Mouse (Mus musculus): ENCODE measurements around the gene Cyp27a1. TPM values are rescaled to one million over a fixed set of nuclear protein-coding genes. Genes with fewer than 3 reads are reported as not detected.

Gene Cyp27a1
- polyA plus RNA-seq (2015; fragmentation: Nextera tagmentation; extraction: Ambion mirVana) = 10.4 and 11.3 TPM in 2 replicates

DNA sequence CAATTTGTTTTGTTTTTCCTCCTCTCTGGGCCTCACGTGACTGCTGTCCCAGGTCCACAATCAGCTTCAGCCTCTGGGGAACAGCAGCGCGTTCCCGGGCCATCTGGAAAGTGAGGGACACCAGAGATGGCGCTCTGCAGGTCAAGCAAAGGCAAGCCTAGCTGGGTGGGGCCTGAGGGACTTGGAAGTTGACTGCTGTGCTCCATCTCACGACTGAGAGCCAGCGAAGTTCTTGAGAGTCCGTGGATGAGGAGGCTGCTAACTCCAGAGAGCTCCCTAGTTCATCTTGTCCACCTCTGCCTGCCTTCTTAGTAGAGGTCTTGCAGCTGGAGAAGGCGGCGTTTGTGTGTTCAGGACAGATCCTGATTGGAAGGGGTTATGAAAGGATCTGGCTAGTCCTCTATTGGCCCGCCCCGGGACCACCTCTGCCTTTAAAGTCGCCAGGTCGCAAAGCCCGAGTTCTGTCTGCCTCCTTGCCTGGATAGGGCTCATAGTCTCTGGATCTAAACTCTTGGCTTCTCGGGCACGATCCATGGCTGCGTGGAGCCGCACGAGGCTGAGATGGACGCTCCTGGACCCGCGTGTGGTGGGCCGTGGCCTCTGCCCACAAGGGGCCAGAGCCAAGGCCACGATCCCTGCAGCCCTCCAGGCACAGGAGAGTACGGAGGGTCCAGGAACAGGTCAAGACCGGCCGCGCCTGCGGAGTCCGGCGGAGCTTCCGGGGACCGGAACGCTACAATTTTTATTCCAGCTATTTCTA, at the start of gene Cyp27a1:
Cyp27a1 (plus strand) TSS at position 476 of the 760 bp plus-strand sequence.
- H3K4me3 ChIP-seq (replicated peaks; ENCODE audit: low read length) = peak within 1 kb of the TSS; percentile 56
- no peaks in the 10 kb centered on the region for H3K9me3 ChIP-seq (replicated peaks; ENCODE audit: control insufficient read depth, low read length)
- H3K9ac ChIP-seq (ENCODE audit: low read length) = peak within 1 kb of the TSS; percentile 81
- H3K4me1 ChIP-seq (ENCODE audit: control insufficient read depth, insufficient read depth, low read length) = 0 out of 2 replicates have a peak, but pooled peaks cover 2% of the 10 kb centered on the region
- 4% methylated on average over 35 of the region's 35 CpGs for WGBS
- 0 out of 2 replicates have a peak within 1 kb of the TSS, but pooled peaks have one; percentile 23 for H3K27ac ChIP-seq (ENCODE audit: low read length)
- H3K27me3 ChIP-seq (ENCODE audit: control insufficient read depth, insufficient read depth, low read length) = no peaks in the 10 kb centered on the region
- ATAC-seq (ENCODE audit: insufficient read depth, low FRiP score) = peak; percentile 80; the same call in 1 of the 2 replicates
- peak within 1 kb of the TSS; percentile 91 for H3K4me2 ChIP-seq (ENCODE audit: low read depth, low read length)
- no peaks in the 10 kb centered on the region for H3K36me3 ChIP-seq (ENCODE audit: control insufficient read depth, insufficient read depth, low read length)

DNA sequence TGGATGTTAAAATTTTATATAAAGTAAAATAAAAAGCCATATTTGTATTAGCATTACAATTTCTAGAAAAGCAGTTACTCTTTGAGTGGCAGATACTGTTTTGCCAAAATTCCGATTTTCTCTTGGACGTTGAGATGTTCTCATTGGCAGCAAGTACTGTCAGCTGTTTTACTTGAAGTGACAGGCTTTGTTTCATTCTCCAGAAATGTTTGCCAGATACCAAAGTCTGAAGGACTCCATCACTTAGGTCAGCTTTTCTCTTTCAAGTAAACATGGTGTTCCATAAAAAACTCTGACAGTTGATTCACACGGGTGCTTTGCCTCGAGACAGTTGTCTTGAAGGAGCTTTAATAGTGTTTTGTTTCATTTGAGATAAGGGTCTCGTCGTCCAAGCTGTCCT, 48.2 kb upstream of the Cyp27a1 start:
- no peak overlapping the region for H3K27ac ChIP-seq (ENCODE audit: low read length)
- H3K4me1 ChIP-seq (ENCODE audit: control insufficient read depth, insufficient read depth, low read length) = 0 out of 2 replicates have a peak, but pooled peaks cover 2% of the 10 kb centered on the region
- H3K36me3 ChIP-seq (ENCODE audit: control insufficient read depth, insufficient read depth, low read length) = no peaks in the 10 kb centered on the region
- no peaks in the 10 kb centered on the region for H3K27me3 ChIP-seq (ENCODE audit: control insufficient read depth, insufficient read depth, low read length)
- H3K9me3 ChIP-seq (replicated peaks; ENCODE audit: control insufficient read depth, low read length) = no peaks in the 10 kb centered on the region
- H3K4me3 ChIP-seq (replicated peaks; ENCODE audit: low read length) = no peak overlapping the region
- H3K4me2 ChIP-seq (ENCODE audit: low read depth, low read length) = no peak overlapping the region
- H3K9ac ChIP-seq (ENCODE audit: low read length) = no peak overlapping the region
- ATAC-seq (ENCODE audit: insufficient read depth, low FRiP score) = no peak
- 46% methylated on average over 6 of the region's 6 CpGs for whole genome bisulfite sequencing

DNA sequence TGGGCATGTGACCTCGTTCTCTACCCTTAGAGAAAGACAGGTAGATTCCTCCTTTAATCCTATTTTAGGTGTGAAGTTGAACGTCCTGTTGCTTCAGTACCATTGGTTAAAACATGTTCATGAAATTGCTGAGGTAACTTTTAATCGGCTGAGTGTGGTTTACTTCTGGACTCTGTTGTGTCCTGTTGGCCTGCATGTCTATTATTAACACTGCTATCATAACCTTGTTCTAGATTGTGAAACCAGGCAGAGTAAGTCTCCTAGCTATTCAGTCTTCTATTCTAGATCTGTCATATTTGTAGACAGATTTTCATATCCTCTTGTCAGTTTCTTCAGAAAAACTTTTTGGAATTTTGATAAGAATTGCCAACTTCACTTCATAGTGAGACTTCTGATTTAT, 45.0 kb upstream of the Cyp27a1 start:
- no peaks in the 10 kb centered on the region for H3K27me3 ChIP-seq (ENCODE audit: control insufficient read depth, insufficient read depth, low read length)
- 0 out of 2 replicates have a peak, but pooled peaks cover 2% of the 10 kb centered on the region for H3K4me1 ChIP-seq (ENCODE audit: control insufficient read depth, insufficient read depth, low read length)
- H3K9ac ChIP-seq (ENCODE audit: low read length) = no peak overlapping the region
- WGBS = 85% methylated on average over 3 of the region's 3 CpGs
- no peak for ATAC-seq (ENCODE audit: insufficient read depth, low FRiP score)
- no peak overlapping the region for H3K27ac ChIP-seq (ENCODE audit: low read length)
- no peaks in the 10 kb centered on the region for H3K9me3 ChIP-seq (replicated peaks; ENCODE audit: control insufficient read depth, low read length)
- H3K4me2 ChIP-seq (ENCODE audit: low read depth, low read length) = no peak overlapping the region
- H3K36me3 ChIP-seq (ENCODE audit: control insufficient read depth, insufficient read depth, low read length) = 0 out of 2 replicates have a peak, but pooled peaks cover 10% of the 10 kb centered on the region
- no peak overlapping the region for H3K4me3 ChIP-seq (replicated peaks; ENCODE audit: low read length)

DNA sequence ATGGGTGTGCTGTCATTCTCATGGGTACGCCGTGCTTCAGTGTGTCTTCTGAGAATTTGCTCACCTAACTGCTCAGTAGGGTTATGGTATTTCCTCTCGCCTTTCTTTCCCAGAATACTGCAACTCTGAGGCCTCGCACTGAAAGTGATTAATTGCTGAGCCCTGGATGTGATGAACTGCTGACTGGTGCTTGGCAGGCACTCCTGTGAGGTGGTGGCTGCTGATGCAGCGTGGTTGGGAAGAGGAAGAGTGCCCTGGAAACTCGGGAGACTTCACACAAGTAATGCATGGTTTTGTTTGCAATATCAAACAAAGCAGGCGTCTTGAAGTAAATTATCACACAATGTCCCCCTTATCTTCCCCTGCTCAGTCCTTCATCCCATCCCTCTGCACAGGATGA, 40.6 kb upstream of the Cyp27a1 start:
- WGBS = 70% methylated on average over 7 of the region's 7 CpGs
- H3K9ac ChIP-seq (ENCODE audit: low read length) = no peak overlapping the region
- ATAC-seq (ENCODE audit: insufficient read depth, low FRiP score) = no peak
- 0 out of 2 replicates have a peak, but pooled peaks cover 13% of the 10 kb centered on the region for H3K36me3 ChIP-seq (ENCODE audit: control insufficient read depth, insufficient read depth, low read length)
- no peaks in the 10 kb centered on the region for H3K9me3 ChIP-seq (replicated peaks; ENCODE audit: control insufficient read depth, low read length)
- H3K27ac ChIP-seq (ENCODE audit: low read length) = no peak overlapping the region
- no peak overlapping the region for H3K4me2 ChIP-seq (ENCODE audit: low read depth, low read length)
- H3K4me1 ChIP-seq (ENCODE audit: control insufficient read depth, insufficient read depth, low read length) = no peaks in the 10 kb centered on the region
- H3K27me3 ChIP-seq (ENCODE audit: control insufficient read depth, insufficient read depth, low read length) = no peaks in the 10 kb centered on the region
- no peak overlapping the region for H3K4me3 ChIP-seq (replicated peaks; ENCODE audit: low read length)

DNA sequence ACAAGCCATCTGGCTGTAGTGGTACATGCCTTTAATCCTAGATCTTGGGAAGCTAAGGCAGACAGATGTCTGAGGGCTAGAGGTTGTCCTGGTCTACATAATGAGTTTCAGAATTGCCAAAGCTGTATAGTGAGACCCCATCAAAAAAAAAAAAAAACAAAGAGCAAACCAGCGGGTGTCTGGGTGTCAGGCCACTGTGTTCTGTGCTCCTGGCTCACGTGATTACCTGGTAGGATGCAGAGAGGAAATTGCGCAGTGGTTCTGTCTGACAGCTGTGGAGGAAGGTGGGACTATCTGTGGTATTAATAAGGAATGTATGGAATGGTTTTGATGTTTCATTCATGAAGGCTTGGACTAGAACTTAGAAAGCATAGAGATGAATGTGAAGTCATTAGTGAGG, 36.5 kb upstream of the Cyp27a1 start:
- no peak overlapping the region for H3K27ac ChIP-seq (ENCODE audit: low read length)
- ATAC-seq (ENCODE audit: insufficient read depth, low FRiP score) = no peak
- no peak overlapping the region for H3K9ac ChIP-seq (ENCODE audit: low read length)
- no peak overlapping the region for H3K4me3 ChIP-seq (replicated peaks; ENCODE audit: low read length)
- no peaks in the 10 kb centered on the region for H3K9me3 ChIP-seq (replicated peaks; ENCODE audit: control insufficient read depth, low read length)
- no peaks in the 10 kb centered on the region for H3K27me3 ChIP-seq (ENCODE audit: control insufficient read depth, insufficient read depth, low read length)
- peaks cover 29% of the 10 kb centered on the region for H3K36me3 ChIP-seq (ENCODE audit: control insufficient read depth, insufficient read depth, low read length)
- no peak overlapping the region for H3K4me2 ChIP-seq (ENCODE audit: low read depth, low read length)
- no peaks in the 10 kb centered on the region for H3K4me1 ChIP-seq (ENCODE audit: control insufficient read depth, insufficient read depth, low read length)
- WGBS = 84% methylated on average over 3 of the region's 3 CpGs

DNA sequence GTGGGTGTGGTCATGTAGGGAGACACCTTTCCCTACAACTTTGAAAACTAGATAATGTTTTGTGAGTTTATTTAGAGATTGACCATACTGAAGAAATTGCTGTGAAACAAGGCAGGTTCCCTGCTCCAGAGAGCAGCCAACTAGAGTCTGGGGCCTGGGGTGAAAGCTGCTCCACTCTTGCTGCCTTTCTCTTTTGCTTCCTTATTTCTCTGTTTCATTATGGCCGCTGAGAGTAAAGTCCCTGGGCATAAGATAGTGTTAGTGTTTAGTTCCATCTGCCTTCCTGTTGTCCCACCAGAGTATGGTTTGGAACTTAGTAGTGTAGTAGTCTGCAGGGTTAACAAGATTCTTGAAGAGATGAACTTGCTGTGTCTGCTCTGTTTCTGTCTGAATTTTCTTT, 35.5 kb upstream of the Cyp27a1 start:
- Histone ChIP-seq H3K9me3 (replicated peaks; ENCODE audit: control insufficient read depth, low read length) (no peaks in the 10 kb centered on the region), H3K27me3 (ENCODE audit: control insufficient read depth, insufficient read depth, low read length) (no peaks in the 10 kb centered on the region), H3K4me2 (ENCODE audit: low read depth, low read length) (no peak overlapping the region), H3K4me3 (replicated peaks; ENCODE audit: low read length) (no peak overlapping the region), H3K27ac (ENCODE audit: low read length) (no peak overlapping the region), H3K36me3 (ENCODE audit: control insufficient read depth, insufficient read depth, low read length) (peaks cover 24% of the 10 kb centered on the region), H3K4me1 (ENCODE audit: control insufficient read depth, insufficient read depth, low read length) (no peaks in the 10 kb centered on the region), H3K9ac (ENCODE audit: low read length) (no peak overlapping the region)
- ATAC-seq (ENCODE audit: insufficient read depth, low FRiP score) = no peak
- WGBS = 89% methylated on average over 1 of the region's 1 CpGs

DNA sequence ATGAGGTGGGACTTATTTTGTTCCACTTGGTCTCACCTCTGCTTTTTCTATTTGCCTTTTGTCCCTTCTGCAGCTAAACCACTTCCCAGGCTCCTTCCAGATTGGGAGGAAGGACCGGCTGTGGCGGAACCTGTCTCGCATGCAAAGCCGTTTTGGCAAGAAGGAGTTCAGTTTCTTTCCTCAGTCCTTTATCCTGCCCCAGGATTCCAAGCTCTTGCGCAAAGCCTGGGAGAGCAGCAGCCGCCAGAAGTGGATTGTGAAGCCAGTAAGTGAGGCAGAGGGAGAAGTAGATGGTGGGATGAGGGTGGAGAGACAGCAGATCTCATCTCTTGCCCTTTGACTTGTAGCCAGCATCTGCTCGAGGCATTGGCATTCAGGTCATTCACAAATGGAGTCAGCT, 26.2 kb upstream of the Cyp27a1 start:
- no peak overlapping the region for H3K4me3 ChIP-seq (replicated peaks; ENCODE audit: low read length)
- ATAC-seq (ENCODE audit: insufficient read depth, low FRiP score) = no peak
- H3K4me2 ChIP-seq (ENCODE audit: low read depth, low read length) = no peak overlapping the region
- no peaks in the 10 kb centered on the region for H3K4me1 ChIP-seq (ENCODE audit: control insufficient read depth, insufficient read depth, low read length)
- no peak overlapping the region for H3K27ac ChIP-seq (ENCODE audit: low read length)
- no peaks in the 10 kb centered on the region for H3K9me3 ChIP-seq (replicated peaks; ENCODE audit: control insufficient read depth, low read length)
- no peak overlapping the region for H3K9ac ChIP-seq (ENCODE audit: low read length)
- WGBS = 90% methylated on average over 7 of the region's 7 CpGs
- peaks cover 42% of the 10 kb centered on the region for H3K36me3 ChIP-seq (ENCODE audit: control insufficient read depth, insufficient read depth, low read length)
- no peaks in the 10 kb centered on the region for H3K27me3 ChIP-seq (ENCODE audit: control insufficient read depth, insufficient read depth, low read length)

DNA sequence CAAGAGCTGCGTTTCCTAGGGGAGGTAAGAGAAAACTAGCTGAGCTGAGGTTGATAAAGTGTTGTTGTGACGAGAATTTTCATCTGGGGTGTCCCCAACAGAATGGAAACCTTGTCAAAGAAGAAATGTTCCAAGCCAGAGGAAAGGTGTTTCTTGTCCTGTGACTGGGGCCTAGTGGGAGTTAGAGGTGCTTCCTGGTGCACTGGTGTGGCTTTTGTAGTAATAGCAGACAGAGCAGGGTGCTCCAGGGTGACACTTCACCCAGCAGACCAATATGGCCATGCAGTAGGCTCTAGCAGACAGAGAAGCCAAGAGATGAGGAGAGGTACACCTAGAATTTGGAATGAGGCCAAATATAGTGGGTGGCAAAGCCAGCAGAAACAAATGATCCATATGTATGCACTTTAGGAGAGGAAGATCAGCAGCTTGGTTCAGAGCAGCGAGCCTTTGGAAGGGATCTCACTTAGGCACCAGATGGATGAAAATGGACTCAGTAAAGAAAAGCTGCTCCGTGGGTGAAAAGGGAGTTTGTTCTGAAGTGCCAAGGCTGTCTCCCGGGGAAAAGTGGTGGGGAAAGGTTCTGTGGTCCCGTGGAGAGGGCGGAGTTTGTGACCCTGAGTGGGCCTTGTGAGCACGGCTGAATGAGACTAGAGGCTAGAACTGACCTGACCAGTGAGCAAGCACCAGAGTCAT, 19.3 kb upstream of the Cyp27a1 start:
- no peak overlapping the region for H3K4me3 ChIP-seq (replicated peaks; ENCODE audit: low read length)
- no peaks in the 10 kb centered on the region for H3K9me3 ChIP-seq (replicated peaks; ENCODE audit: control insufficient read depth, low read length)
- ATAC-seq (ENCODE audit: insufficient read depth, low FRiP score) = no peak
- peaks cover 48% of the 10 kb centered on the region for H3K36me3 ChIP-seq (ENCODE audit: control insufficient read depth, insufficient read depth, low read length)
- no peak overlapping the region for H3K4me2 ChIP-seq (ENCODE audit: low read depth, low read length)
- no peaks in the 10 kb centered on the region for H3K4me1 ChIP-seq (ENCODE audit: control insufficient read depth, insufficient read depth, low read length)
- H3K27ac ChIP-seq (ENCODE audit: low read length) = no peak overlapping the region
- WGBS = 89% methylated on average over 8 of the region's 8 CpGs
- no peaks in the 10 kb centered on the region for H3K27me3 ChIP-seq (ENCODE audit: control insufficient read depth, insufficient read depth, low read length)
- H3K9ac ChIP-seq (ENCODE audit: low read length) = no peak overlapping the region

DNA sequence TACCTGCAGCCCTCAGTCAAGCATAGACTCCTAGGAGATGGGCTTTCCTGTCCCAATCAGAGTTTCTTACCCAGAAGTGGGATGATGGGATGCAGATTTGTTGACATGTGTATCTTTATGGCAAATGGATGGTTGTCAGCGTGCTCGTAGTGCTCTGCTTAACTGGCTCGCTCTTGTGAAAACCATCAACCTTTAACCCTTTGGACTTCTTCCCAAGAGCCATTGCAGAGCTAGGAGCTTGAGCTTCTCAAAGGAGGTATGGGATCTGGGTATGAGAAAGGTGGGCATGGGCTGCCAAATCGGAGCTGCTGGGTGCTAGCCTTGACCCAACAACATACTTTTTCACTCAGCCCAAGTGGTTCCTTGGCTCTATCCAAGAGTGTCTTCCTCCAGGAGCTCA, 17.5 kb upstream of the Cyp27a1 start:
- H3K4me2 ChIP-seq (ENCODE audit: low read depth, low read length) = no peak overlapping the region
- H3K4me1 ChIP-seq (ENCODE audit: control insufficient read depth, insufficient read depth, low read length) = no peaks in the 10 kb centered on the region
- no peaks in the 10 kb centered on the region for H3K9me3 ChIP-seq (replicated peaks; ENCODE audit: control insufficient read depth, low read length)
- no peak overlapping the region for H3K9ac ChIP-seq (ENCODE audit: low read length)
- no peak overlapping the region for H3K4me3 ChIP-seq (replicated peaks; ENCODE audit: low read length)
- no peak for ATAC-seq (ENCODE audit: insufficient read depth, low FRiP score)
- WGBS = 90% methylated on average over 4 of the region's 4 CpGs
- H3K36me3 ChIP-seq (ENCODE audit: control insufficient read depth, insufficient read depth, low read length) = peaks cover 34% of the 10 kb centered on the region
- H3K27ac ChIP-seq (ENCODE audit: low read length) = no peak overlapping the region
- no peaks in the 10 kb centered on the region for H3K27me3 ChIP-seq (ENCODE audit: control insufficient read depth, insufficient read depth, low read length)
